Mouse (Mus musculus): ENCODE results near the gene Wfdc15b. TPM values are rescaled to one million over a fixed set of nuclear protein-coding genes. Genes with fewer than 3 reads are reported as not detected.

The Wfdc15b gene
- total RNA-seq, 2 experiments from 2014 or later, result 6.0 TPM; not detected in 1

DNA sequence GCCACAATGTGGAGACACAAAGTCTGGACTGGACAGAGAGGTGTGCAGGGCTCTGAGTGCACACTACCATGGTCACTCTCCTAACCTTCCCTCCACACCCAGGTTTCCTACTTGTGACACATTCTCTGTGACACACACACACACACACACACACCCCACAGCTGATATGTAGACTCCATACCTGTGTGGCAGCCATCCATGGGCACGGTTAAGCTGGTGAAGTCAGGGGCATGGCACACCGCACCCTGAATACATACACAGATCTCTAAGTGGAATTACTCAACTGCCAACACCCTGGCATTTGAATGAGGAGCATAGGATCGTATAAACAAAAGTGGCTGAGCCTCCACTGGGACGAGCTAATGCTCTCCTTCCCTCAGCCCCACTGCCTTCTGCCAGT lies 40.7 kb downstream of the Wfdc15b start:
- DNase-seq (ENCODE audit: low spot score in 2 of 2), result no peak

DNA sequence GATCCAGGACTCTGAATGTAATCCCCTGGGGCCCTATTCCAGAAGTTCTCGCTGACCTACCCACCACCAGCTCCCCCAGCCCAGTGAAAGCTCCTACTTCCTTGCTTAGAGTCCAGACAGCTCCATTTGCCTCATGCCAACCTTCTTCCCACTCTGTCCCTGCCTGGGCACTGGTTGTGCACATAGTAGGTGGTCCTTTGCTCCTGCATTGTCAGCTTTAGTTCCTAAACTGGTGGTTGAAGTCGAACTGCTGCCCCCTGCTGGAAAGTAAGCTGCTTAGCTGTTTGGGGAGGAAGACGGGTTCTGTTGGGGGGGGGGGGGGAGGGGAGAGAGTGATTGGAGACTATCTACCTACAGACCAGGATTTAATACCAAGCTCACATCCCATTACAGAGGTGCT lies 41.3 kb downstream of the Wfdc15b start:
- DNase-seq (ENCODE audit: low spot score in 2 of 2), result no peak

DNA sequence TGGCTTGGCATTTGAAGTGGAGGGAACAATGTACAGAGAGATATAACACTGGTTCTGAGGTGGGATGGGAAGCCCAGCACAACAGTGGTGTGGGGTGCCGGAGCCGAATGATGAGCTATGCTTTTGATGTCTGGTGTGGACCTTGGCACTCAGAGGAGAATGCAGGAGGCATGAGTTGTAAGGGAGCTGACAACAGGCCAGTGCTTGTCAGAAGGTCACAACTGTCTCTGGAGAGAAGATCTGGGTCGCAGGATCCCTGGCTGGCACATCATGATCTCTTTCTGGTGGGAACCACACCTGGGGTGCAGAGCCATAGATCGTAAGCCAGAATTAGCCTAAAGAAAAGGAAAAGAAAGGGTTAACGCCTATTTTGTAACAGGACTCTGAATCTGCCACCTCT lies 43.6 kb downstream of the Wfdc15b start:
- DNase-seq (ENCODE audit: low spot score in 2 of 2), result no peak

DNA sequence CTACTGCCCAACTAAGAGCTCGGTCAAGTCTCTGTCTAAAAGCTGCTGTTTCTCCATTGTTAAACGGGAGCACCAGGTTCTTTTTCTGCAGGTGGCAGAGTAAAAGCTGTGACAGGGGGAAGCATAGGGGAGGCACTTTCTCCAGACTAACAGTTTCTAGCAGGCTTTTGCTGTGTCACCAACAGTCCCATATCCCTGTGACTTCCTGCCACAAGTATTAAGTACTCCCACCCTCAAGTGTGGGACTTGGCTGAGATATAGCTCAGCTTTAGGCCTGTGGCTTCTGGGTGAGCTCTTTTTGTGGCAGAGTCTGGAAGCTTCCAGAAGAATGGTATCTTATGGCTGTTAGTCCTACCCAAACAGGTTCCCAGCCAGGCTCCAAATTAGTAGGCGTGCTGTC lies 45.6 kb downstream of the Wfdc15b start:
- DNase-seq (ENCODE audit: low spot score in 2 of 2), result no peak

DNA sequence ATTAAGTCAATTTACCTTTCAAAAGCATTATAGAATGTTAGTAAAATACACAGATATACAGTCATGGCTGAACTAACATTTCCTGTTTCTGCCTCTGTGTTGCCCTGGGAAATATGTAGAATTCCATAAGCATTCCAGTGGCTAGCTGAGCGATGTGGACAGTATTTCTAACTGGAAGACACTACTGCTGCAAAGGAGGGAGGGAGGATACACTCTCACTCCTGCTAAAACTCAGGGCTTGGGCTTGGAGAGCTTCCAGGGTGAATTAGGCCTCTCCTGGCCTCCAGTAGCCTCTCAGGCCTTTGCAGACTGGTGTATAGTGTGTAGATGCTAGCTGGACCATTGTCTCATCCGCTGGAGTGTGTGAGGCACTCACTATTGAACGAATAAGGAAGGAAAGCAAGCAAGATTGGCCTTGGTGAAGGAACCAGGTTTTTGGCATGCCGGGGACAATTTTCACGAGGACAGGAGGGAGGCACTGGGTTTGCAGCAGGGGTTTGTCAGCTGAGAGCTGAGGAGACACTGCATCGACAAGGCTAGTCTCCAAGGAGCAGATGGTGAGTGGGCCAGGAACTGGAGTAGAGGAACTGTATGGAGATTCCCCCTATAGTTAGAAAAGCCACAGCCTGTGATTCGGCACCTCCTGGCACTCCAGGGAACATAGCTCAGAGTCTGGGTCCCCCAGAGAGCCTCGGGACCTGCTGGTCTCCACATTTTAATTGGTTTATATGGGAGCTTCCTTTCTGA lies 46.6 kb downstream of the Wfdc15b start:
- DNase-seq (ENCODE audit: low spot score in 2 of 2), result no peak

DNA sequence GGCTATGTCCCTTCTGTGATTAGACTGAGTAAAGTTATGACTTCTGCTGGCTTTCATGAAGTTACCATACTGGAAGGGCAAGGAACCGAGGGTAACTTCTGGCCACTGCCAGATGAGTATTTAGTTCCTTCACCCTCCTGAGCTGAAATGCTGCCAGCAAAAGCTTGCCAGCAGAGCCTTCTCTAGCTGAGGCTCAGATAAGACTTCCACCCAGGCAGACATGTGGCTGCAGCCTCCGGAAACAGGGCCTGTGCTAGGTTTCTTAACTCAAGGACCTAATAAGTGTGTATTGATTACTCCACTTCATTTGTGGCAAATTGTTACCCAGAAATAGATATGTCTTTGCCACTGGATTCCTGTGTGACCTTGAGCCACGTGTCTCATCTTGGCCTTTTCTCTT lies 48.1 kb downstream of the Wfdc15b start:
- DNase-seq (ENCODE audit: low spot score in 2 of 2), result no peak

DNA sequence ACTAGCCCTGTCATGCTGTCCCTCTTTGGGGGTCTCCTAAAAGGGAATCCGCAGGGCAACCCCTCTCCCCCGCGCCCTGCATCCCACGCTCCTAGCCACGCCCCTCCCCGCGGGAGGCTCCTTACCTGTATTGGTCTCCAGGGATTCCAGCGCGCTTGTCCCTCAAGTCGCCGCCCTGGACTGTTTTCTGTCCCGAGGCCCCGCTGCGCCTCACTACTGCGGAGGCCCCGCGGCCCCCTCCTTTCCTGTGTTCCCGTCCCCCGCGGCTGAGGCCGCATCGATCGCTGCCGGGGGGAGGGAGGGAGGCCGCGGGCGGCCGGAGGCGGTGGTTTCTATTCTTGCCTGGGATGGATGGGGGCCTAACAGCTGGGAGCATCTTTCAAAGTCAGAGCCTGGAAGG lies 50.6 kb downstream of the Wfdc15b start, which contains the start of gene Kcns1:
TSS of gene Kcns1 (minus strand) at position 212 of the 400 bp plus-strand sequence.
- no peak for DNase-seq (ENCODE audit: low spot score in 2 of 2)

DNA sequence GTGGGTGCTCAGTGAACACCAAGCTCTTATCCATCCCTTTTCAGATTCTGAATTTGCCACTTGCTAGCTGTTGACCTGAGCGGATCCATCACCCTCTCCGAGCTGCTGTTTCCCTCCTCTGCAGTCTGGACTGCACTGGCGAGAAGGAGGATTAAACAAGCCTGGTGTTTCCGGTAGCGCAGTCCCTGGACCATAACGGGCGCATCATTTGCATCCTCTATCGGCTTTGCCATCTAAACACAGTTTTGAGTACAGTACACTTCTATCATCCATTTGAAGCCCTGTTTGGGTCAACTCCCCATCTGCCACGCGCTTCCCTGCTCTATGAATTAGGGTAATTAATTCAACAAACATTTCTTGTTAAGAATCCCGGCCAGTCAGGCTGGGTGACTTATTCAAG lies 51.1 kb downstream of the Wfdc15b start:
- DNase-seq (ENCODE audit: low spot score in 2 of 2), result no peak

DNA sequence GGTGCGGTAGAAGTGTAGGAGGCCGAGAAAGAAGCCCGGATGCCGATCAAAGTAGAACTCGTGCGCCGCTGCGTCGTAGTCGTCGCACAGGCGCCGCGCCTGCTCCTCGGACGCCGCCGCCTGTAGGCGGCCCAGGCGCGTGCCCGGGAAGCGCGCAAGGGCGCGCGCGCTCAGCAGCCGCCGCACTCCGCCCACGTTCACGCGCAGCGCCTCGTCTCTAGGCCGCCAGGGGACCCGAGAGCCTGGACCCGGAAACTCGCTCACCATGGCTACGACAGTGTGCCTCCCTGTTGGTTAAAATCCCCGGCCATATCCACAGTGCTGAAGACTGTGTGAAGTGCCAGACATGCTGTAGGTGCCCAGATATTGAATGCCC lies 52.9 kb downstream of the Wfdc15b start:
- no peak for DNase-seq (ENCODE audit: low spot score in 2 of 2)

DNA sequence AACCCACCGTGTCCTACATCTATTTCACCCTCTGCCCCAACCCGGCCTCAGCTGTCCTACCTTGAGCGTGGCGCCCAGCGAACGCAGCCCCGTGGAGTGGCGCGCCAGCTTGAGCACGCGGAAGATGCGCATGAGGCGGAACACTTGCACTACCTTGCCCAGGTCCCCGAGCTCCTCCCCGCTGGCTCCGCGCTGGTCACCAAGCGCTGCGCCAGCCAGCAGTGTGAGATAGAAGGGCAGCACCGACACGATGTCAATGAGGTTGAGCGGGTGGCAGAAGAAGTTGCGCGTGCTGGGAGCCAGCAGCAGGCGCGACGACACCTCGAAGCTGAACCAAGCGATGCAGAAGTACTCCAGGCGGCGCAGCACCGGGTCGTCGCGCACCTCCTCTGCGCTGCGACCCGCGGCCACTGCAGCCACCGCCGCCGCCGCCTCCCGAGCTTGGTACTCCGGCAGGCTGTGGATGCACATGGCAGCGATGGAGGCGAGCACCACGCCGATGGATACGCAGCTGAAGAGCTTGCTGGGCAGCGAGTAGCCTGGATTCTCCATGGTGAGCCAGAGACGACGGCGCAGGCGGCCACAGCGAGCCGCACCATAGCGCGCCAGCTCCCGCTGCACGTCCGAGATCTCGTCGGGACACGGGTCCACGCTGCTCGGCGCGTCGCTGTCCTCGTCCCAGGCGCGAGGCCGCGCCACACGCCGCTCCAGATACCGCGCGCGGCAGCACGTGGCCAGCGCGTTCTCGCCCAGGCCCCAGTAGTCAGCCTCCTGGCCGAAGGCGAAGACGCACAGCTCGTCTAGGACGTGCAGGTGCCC lies 53.5 kb downstream of the Wfdc15b start:
- no peak for DNase-seq (ENCODE audit: low spot score in 2 of 2)

DNA sequence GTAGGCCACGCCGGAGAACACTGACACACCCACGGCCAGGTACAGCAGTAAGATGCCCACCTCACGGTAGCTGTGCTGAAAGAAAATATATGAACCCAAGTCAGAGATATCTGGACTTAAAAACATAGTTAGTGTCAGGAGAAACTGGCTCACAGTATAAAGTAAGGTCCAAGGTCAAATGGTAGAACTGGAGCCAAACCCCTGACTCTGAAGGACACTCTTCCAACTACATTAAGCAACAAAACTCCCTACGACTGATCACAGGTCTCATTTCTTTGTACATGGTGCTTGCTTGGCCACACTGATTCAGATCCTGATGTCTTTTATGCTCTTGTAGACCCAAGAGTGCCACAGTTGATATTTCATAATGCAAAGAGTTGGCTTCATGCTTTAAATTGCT lies 56.5 kb downstream of the Wfdc15b start:
- no peak for DNase-seq (ENCODE audit: low spot score in 2 of 2)

Other genes starting within 250 kb of the Wfdc15b start
- gene Ywhab, start 226.7 kb downstream of the Wfdc15b start, total RNA-seq (2021), result 100 to 1,000 TPM; 260 to 263 TPM
- gene Pabpc1l, start 196.2 kb downstream of the Wfdc15b start, total RNA-seq (2021), result 1 to 10 TPM; 3.6 to 3.8 TPM
- gene Stk4, start 151.3 kb downstream of the Wfdc15b start, total RNA-seq (2021), result 10 to 100 TPM; 33.1 to 34.8 TPM
- 10 to 100 TPM; 42.5 to 55.2 TPM for gene Tomm34, start 150.5 kb downstream of the Wfdc15b start, total RNA-seq (2021)
- gene Kcns1, start 50.5 kb downstream of the Wfdc15b start, total RNA-seq (2021), result under 1 TPM; 0.20 to 0.40 TPM
- not detected for gene Wfdc5, start 38.9 kb downstream of the Wfdc15b start, total RNA-seq (2021)
- gene Wfdc12, start 31.1 kb downstream of the Wfdc15b start, total RNA-seq (2021), result not detected
- gene Wfdc15a, start 21.5 kb downstream of the Wfdc15b start, total RNA-seq (2021), result not detected
- not detected for gene Svs2, start 16.8 kb upstream of the Wfdc15b start, total RNA-seq (2021)
- not detected for gene Svs3b, start 35.0 kb upstream of the Wfdc15b start, total RNA-seq (2021)
- gene Svs4, start 56.8 kb upstream of the Wfdc15b start, total RNA-seq (2021), result not detected
- not detected for gene Svs3a, start 67.6 kb upstream of the Wfdc15b start, total RNA-seq (2021)
- not detected for gene Svs6, start 95.1 kb upstream of the Wfdc15b start, total RNA-seq (2021)
- under 1 TPM in 1 of 2 experiments, not detected in 1; 0.71 TPM for gene Svs5, start 111.1 kb upstream of the Wfdc15b start, total RNA-seq (2021)
- 1 to 10 TPM; 7.8 to 9.0 TPM for gene Slpi, start 167.4 kb upstream of the Wfdc15b start, total RNA-seq (2021)
- 10 to 100 TPM in 1 of 2 experiments, under 1 TPM in 1; 0.14 to 14.6 TPM for gene Rbpjl, start 181.5 kb upstream of the Wfdc15b start, total RNA-seq (2021)
- gene Matn4, start 183.5 kb upstream of the Wfdc15b start, total RNA-seq (2021), result 1 to 10 TPM; 4.7 to 4.9 TPM
- gene Sdc4, start 222.2 kb upstream of the Wfdc15b start, total RNA-seq (2021), result 10 to 100 TPM; 75.2 to 93.9 TPM
- gene Sys1, start 235.3 kb upstream of the Wfdc15b start, total RNA-seq (2021), result 10 to 100 TPM; 34.7 to 35.0 TPM
- gene Gm20458, start 239.3 kb upstream of the Wfdc15b start, total RNA-seq (2021), result 1 to 10 TPM in 1 of 2 experiments, under 1 TPM in 1; 0.48 to 3.0 TPM

Data from adrenal gland, postnatal 4 days (tissue).